Mouse (Mus musculus): ENCODE results near the gene Elmo1.

GRCm38 (mm10) chr13:20250069-20250668 lies 159.8 kb downstream of the Elmo1 start:
- TF ChIP-seq TAL1 (IDR thresholded peaks at IDR 0.05; ENCODE audit: low read length) (no peak), GATA1 (IDR thresholded peaks at IDR 0.05; ENCODE audit: low read length) (no peak)
